Mouse (Mus musculus): Measurements from ENCODE around the gene Aim2.

DNA sequence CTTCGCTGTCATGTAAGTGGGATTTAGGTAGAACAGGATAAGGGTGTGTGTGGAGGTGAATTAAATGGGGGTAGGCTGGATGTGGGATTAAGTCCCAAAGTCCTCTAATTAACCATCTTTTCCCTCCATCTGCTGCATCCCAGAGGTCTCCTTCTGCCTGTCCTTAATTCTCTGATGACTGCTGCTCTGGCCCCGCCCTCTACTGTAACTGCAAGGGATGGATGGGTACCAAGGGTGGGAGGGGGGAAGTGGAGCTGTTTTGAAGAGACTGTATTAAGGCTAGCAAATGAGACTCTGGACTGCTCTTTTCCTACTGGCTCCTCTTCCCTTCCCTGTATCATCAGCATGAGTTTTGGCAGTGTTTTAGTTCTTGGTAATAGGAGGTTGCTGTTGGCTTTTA, 18.9 kb downstream of the Aim2 start:
- TF ChIP-seq GATA1 (IDR thresholded peaks at IDR 0.05; ENCODE audit: borderline replicate concordance, low read length) (no peak), FLI1 (IDR thresholded peaks at IDR 0.05; ENCODE audit: low read length) (no peak)

Data from megakaryocyte, embryonic 14.5 days (primary cell).